Mouse (Mus musculus) MEL (cell line): ENCODE measurements around the gene Depdc5. TPM values are rescaled to one million over a fixed set of nuclear protein-coding genes. Genes with fewer than 3 reads are reported as not detected.

Experiments used
- DNase-seq: peaks from one replicate; pipeline ENCODE4 v3.0.0; 2011; ENCODE audit warnings: low read depth, low spot score
- H3K27ac ChIP-seq: 2 replicates; pipeline ENCODE4 v1.5.1; 2012; ENCODE audit warnings: low read depth, mild to moderate bottlenecking, control low read depth, low read length, moderate library complexity; ENCODE audit not compliant: control insufficient read depth
- H3K27me3 ChIP-seq, 2 experiments: fragments of 150-350 bp in 1 of 2; sonication (generic) in 1 of 2; 2 replicates each; pipeline ENCODE4 v1.6.1; 2012; ENCODE audit warnings: low read length in 2 of 2, mild to moderate bottlenecking in 2 of 2, improper control_type of control experiment in 1 of 2, moderate library complexity in 1 of 2; ENCODE audit not compliant: insufficient read depth in 2 of 2, control insufficient read depth in 1 of 2
- H3K36me3 ChIP-seq, 2 experiments: 2 replicates each; pipeline ENCODE4 v1.6.1; 2012 to 2014; ENCODE audit warnings: low read length in 2 of 2, improper control_type of control experiment in 1 of 2, inconsistent platforms in 1 of 2, mild to moderate bottlenecking in 1 of 2; ENCODE audit not compliant: insufficient read depth in 2 of 2, control insufficient read depth in 1 of 2
- H3K4me1 ChIP-seq, 2 experiments: fragments of 150-350 bp in 1 of 2; sonication (generic) in 1 of 2; 2 replicates each; pipeline ENCODE4 v1.6.1; 2012; ENCODE audit warnings: low read length in 2 of 2, improper control_type of control experiment in 1 of 2, mild to moderate bottlenecking in 1 of 2; ENCODE audit not compliant: insufficient read depth in 2 of 2, control insufficient read depth in 1 of 2
- H3K4me3 ChIP-seq, 2 experiments: fragments of 150-350 bp in 1 of 2; sonication (generic) in 1 of 2; 2 replicates each; pipeline ENCODE4 v1.5.1; 2012; ENCODE audit warnings: low read depth in 2 of 2, low read length in 2 of 2, mild to moderate bottlenecking in 2 of 2, moderate library complexity in 2 of 2, control low read depth in 1 of 2, improper control_type of control experiment in 1 of 2; ENCODE audit not compliant: control insufficient read depth in 1 of 2, insufficient read depth in 1 of 2
- H3K79me2 ChIP-seq: 2 replicates; pipeline ENCODE4 v1.6.1; 2012; ENCODE audit warnings: mild to moderate bottlenecking, low read length, moderate library complexity; ENCODE audit not compliant: control insufficient read depth, poor library complexity, insufficient read depth
- H3K9ac ChIP-seq: 2 replicates; pipeline ENCODE4 v1.6.1; 2012; ENCODE audit warnings: low read depth, mild to moderate bottlenecking, control low read depth, low read length, moderate library complexity; ENCODE audit not compliant: control insufficient read depth, poor library complexity, severe bottlenecking
- H3K9me3 ChIP-seq: fragments of 150-350 bp; sonication (generic); replicated peaks from 2 replicates; pipeline ENCODE4 v1.6.1; 2012; ENCODE audit warnings: mild to moderate bottlenecking, low read length, improper control_type of control experiment, moderate library complexity; ENCODE audit not compliant: insufficient read depth
- CHD2 ChIP-seq: IDR thresholded peaks from 2 replicates; pipeline ENCODE4 v1.6.1; 2011; ENCODE audit warnings: low read length, improper control_type of control experiment
- GABPA ChIP-seq: IDR thresholded peaks from 2 replicates; pipeline ENCODE4 v1.6.1; 2012; ENCODE audit warnings: low read depth, mild to moderate bottlenecking, inconsistent platforms, low read length, improper control_type of control experiment, moderate library complexity
- GATA1 ChIP-seq: IDR thresholded peaks from 2 replicates; pipeline ENCODE4 v1.6.1; 2011; ENCODE audit warnings: low read depth, low read length, improper control_type of control experiment
- MYB ChIP-seq: IDR thresholded peaks from 2 replicates; pipeline ENCODE4 v1.6.1; 2011; ENCODE audit warnings: mild to moderate bottlenecking, low read depth, low read length, improper control_type of control experiment
- NELFE ChIP-seq: IDR thresholded peaks from 2 replicates; pipeline ENCODE4 v1.6.1; 2011; ENCODE audit warnings: low read depth, low read length, improper control_type of control experiment
- POLR2AphosphoS2 ChIP-seq: IDR thresholded peaks from 2 replicates; pipeline ENCODE4 v1.6.1; 2011; ENCODE audit warnings: low read length, improper control_type of control experiment
- TCF12 ChIP-seq: IDR thresholded peaks from 2 replicates; pipeline ENCODE4 v1.6.1; 2014; ENCODE audit warnings: low read depth, mild to moderate bottlenecking, inconsistent platforms, low read length, improper control_type of control experiment, moderate library complexity
- USF2 ChIP-seq, 2 experiments: IDR thresholded peaks; 2 replicates each; pipeline ENCODE4 v1.6.1; 2011 to 2012; ENCODE audit warnings: improper control_type of control experiment in 2 of 2, low read length in 2 of 2, borderline replicate concordance in 1 of 2, inconsistent platforms in 1 of 2, low read depth in 1 of 2, mild to moderate bottlenecking in 1 of 2; ENCODE audit not compliant: insufficient read depth in 1 of 2
- ZNF384 ChIP-seq: IDR thresholded peaks from 2 replicates; pipeline ENCODE4 v1.6.1; 2012; ENCODE audit warnings: low read depth, mild to moderate bottlenecking, inconsistent platforms, low read length, improper control_type of control experiment
- polyA plus RNA-seq, 2 experiments: library from polyadenylated mRNA; stranded (reverse) in 1 of 2; unstranded in 1 of 2; fragments of >175 nt in 1 of 2; fragments of >200 nt in 1 of 2; gene quantifications; 2 replicates each; pipeline versions ENCODE4 v1.2.1 to v1.2.4; 2012; ENCODE audit warnings: low replicate concordance in 2 of 2, low read depth in 1 of 2; ENCODE audit not compliant: insufficient read length in 2 of 2, insufficient read depth in 1 of 2, missing spikeins in 1 of 2
- total RNA-seq: library from RNA; depleted of rRNA; stranded (reverse); fragments of 300-350 nt; gene quantifications from 2 replicates; pipeline ENCODE4 v1.2.3, GENCODE M21; 2012

The Depdc5 gene
- total and polyA plus RNA-seq, 3 experiments, result 20.3 to 23.9 TPM; not detected in 1

GRCm38 (mm10) chr5:33007371-33007770 lies 143.9 kb downstream of the Depdc5 start:
- H3K36me3 ChIP-seq, result no peaks in the 10 kb centered on the region
- H3K27ac ChIP-seq, result no peak overlapping the region
- H3K79me2 ChIP-seq, result no peaks in the 10 kb centered on the region
- H3K27me3 ChIP-seq, result peaks cover 1 to 7% of the 10 kb centered on the region in 2 experiments
- TF ChIP-seq CHD2 (no peak), POLR2AphosphoS2 (no peak)
- TF ChIP-seq, all 39 proteins: peak for 0
- peaks cover 0 to 11% of the 10 kb centered on the region in 2 experiments; a peak in 2 of 4 replicates for H3K4me1 ChIP-seq
- H3K9me3 ChIP-seq, result no peaks in the 10 kb centered on the region
- H3K4me3 ChIP-seq, result no peak overlapping the region
- no peak overlapping the region for H3K9ac ChIP-seq
- no peak for DNase-seq

DNA sequence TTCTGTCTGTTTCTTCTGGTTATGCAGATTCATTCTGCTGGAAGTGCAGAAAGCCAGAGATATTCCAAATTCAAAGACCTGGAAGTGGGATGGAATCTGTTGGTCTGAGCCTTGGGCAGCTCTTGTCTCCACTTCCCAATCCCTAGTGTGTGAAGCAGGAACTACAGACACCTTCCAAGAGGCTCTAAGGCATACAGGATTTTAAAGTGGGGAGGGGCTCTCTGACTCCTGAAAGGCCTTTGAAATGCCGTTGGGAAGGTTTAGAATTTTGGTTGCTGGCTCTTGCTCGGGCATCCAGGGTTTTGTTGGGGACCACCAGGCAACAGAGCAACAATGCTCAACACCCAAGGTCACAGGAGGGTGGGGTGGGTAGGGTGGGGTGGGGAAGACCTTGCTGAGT lies 145.8 kb downstream of the Depdc5 start:
- H3K79me2 ChIP-seq, result no peaks in the 10 kb centered on the region
- TF ChIP-seq USF2 (IDR thresholded peaks at IDR 0.05; ENCODE audit: borderline replicate concordance in 1 of 2, insufficient read depth in 1 of 2, low read depth in 1 of 2, low read length in 2 of 2) (no peak), GATA1 (no peak), MYB (no peak), TCF12 (no peak)
- TF ChIP-seq, all 39 proteins: peak for 0
- DNase-seq, result no peak
- peaks cover 0 to 9% of the 10 kb centered on the region in 2 experiments; a peak in 3 of 4 replicates for H3K27me3 ChIP-seq
- H3K36me3 ChIP-seq, result no peaks in the 10 kb centered on the region
- no peaks in the 10 kb centered on the region for H3K9me3 ChIP-seq
- peaks cover 0 to 11% of the 10 kb centered on the region in 2 experiments; a peak in 2 of 4 replicates for H3K4me1 ChIP-seq
- H3K27ac ChIP-seq, result no peak overlapping the region
- H3K9ac ChIP-seq, result no peak overlapping the region
- no peak overlapping the region for H3K4me3 ChIP-seq

DNA sequence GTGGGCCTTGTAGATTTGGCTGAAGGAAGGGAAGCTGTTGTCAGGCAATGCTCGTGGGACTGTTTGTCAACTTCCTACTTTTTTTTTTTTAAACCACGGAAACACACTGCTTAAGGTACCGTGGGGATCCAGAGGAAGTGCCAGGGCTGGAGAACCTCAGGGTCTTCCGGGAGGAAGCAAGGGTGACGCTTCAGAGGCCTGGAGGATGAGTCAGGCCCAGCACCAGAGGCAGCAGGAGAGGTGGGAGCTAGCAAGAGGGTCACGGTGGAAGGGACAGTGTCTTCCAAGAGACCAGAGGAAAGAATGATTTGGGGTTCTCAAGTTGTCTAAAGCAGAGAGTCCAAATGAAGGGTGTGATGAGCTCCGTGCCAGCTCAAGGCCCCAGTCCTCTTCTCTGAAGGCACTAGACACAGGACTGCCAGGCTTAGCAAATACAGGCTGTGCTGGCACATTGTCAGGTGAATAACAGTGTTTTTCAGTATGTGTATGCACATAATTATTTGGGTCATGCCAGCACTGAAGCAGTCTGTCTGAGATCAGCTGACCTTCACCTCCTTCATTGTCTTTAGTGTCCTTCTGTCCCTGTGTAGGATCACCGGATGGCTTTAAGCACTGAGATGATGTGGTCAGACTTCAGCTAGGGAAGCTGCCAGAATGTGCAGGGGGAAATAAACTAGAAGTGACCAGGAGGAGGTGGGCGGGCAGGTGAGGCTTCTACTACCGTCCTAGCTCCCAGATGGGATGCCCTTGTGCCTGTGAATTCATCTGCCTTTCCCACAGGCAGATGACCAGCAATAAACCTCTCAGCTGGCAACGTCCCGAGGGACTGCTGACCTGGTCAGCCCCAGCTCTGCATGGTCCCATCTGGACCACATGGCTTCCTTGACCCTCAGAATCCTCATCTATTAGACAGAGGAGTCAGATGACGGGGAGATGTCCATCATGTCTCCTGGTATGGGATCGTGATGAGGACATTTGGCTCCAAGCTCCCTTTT lies 146.6 kb downstream of the Depdc5 start:
- Histone ChIP-seq H3K79me2 (no peaks in the 10 kb centered on the region), H3K36me3 (no peaks in the 10 kb centered on the region), H3K4me3 (no peak overlapping the region), H3K9ac (no peak overlapping the region), H3K27me3 (peaks cover 0 to 9% of the 10 kb centered on the region in 2 experiments; a peak in 3 of 4 replicates)
- no peak for TF ChIP-seq GABPA
- no peak for TF ChIP-seq MYB
- TF ChIP-seq ZNF384, result peak; percentile 64
- TF ChIP-seq NELFE, result no peak
- TF ChIP-seq, all 39 proteins: peak for 1
- Histone ChIP-seq H3K27ac (no peak overlapping the region), H3K4me1 (peaks cover 0 to 12% of the 10 kb centered on the region in 2 experiments; a peak in 2 of 4 replicates), H3K9me3 (no peaks in the 10 kb centered on the region)
- no peak for DNase-seq
